Mouse (Mus musculus) left cerebral cortex, postnatal 10 days (tissue): ENCODE data around the gene Ctsq. TPM values are rescaled to one million over a fixed set of nuclear protein-coding genes. Genes with fewer than 3 reads are reported as not detected.
"Not testable (repeated sequence)": the region's sequence is repeated elsewhere in the genome, so short reads cannot be mapped to it uniquely, and the experiment has no call there.

ENCODE experiments used
- DNase-seq, 2 experiments: peaks; one replicate each; pipeline ENCODE4 v3.0.0; 2021 to 2022; ENCODE audit warnings: low spot score in 2 of 2, mixed read lengths in 1 of 2; ENCODE audit errors: extremely low spot score in 1 of 2
- intact Hi-C: fragments of 180-260 bp; cut with DNase I; formaldehyde crosslinking; loops from one replicate; pipeline ENCODE4 v1.15.1; 2025
- total RNA-seq, 2 experiments: library from RNA; stranded (reverse); gene quantifications; 2 replicates each; pipeline ENCODE4 v1.2.3; 2021

Ctsq gene
- not detected for total RNA-seq

- intact Hi-C loops, result no loop called here
- no peak for DNase-seq
Observed at GRCm38 (mm10) chr13:61040531-61040930, at the start of gene Ctsq. Ctsq (minus strand) TSS chr13:61040631.

GRCm38 (mm10) chr13:61022785-61023184 is 17.6 kb downstream of the Ctsq start:
- intact Hi-C loops, result no loop called here
- DNase-seq, result no peak

DNA sequence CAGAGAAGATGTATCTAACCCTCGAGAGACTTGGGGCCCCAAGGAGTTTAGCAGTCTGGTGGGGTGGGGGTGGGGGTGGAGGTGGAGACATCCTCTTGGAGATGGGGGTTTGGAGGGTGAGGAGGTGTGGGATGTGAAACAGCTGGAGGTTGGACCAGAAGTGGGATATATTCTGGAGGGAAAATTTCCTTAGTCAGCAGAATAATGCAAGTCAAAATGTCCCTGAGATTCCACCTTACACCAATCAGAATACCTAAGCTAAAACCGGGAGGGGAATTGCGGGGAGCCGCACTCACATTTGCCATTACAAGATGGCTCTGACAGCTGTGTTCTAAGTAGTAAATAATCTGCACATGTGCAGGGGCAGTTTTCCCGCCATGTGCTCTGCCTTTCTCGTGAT is 18.6 kb downstream of the Ctsq start:
- intact Hi-C loops, result no loop called here
- DNase-seq, result no peak

GRCm38 (mm10) chr13:61010171-61010570 is 30.3 kb downstream of the Ctsq start:
- intact Hi-C loops, result no loop called here
- no peak for DNase-seq

- DNase-seq, result no peak
- intact Hi-C loops, result no loop called here
Observed at GRCm38 (mm10) chr13:61005859-61006258, 34.6 kb downstream of the Ctsq start, which contains the start of gene Ctsj. Ctsj (minus strand) TSS chr13:61005959.

GRCm38 (mm10) chr13:60997600-60997999 is 42.8 kb downstream of the Ctsq start:
- no peak for DNase-seq
- intact Hi-C loops, result no loop called here

DNA sequence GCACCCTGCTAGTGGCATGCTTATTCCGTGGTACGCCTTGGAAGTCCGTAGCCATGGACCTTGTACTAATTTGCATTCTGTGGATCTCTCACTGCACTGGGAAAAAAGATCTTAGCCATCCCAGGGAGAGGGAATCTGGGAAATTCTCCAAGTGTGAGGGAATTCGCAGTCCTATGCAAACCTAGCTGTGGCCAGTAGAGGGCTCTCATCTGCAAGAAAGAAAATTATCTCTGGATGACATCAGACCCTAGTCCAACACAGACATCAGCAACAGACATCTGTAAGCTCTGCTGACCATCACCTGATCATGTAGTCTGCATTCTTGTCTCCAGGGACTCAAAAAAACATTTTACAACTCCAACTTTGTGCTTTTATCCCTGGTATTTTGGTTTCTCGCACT is 53.5 kb downstream of the Ctsq start:
- intact Hi-C loops, DNase-seq: not testable (repeated sequence)

Other genes with a start within 250 kb of the Ctsq start
- gene Ctsll3, start 237.8 kb downstream of the Ctsq start, total RNA-seq, result not detected
- gene 4930486L24Rik, start 176.2 kb downstream of the Ctsq start, total RNA-seq, result not detected
- gene Gm49392, start 143.7 kb downstream of the Ctsq start, total RNA-seq, result under 1 TPM in 1 of 2 experiments, not detected in 1; 0.45 TPM
- 1 to 10 TPM; 1.5 to 2.2 TPM for gene Ctla2b, start 143.2 kb downstream of the Ctsq start, total RNA-seq
- gene Tpbpb, start 135.8 kb downstream of the Ctsq start, total RNA-seq, result not detected
- not detected for gene Gm49393, start 105.0 kb downstream of the Ctsq start, total RNA-seq
- gene Gm49391, start 104.1 kb downstream of the Ctsq start, total RNA-seq, result 1 to 10 TPM in 1 of 2 experiments, under 1 TPM in 1; 0.94 to 1.3 TPM
- gene Ctla2a, start 104.0 kb downstream of the Ctsq start, total RNA-seq, result 10 to 100 TPM; 21.9 to 25.6 TPM
- gene Tpbpa, start 98.6 kb downstream of the Ctsq start, total RNA-seq, result not detected
- gene Ctsj, start 34.7 kb downstream of the Ctsq start, total RNA-seq, result not detected
- gene Ctsr, start 123.6 kb upstream of the Ctsq start, total RNA-seq, result not detected
- gene Cts6, start 162.8 kb upstream of the Ctsq start, total RNA-seq, result not detected
- gene Cts8, start 214.7 kb upstream of the Ctsq start, total RNA-seq, result not detected
- gene Gm49398, start 248.2 kb upstream of the Ctsq start, total RNA-seq, result not detected